Mouse (Mus musculus) hindbrain, embryonic 13.5 days (tissue): ENCODE measurements around the gene Has3. TPM values are rescaled to one million over a fixed set of nuclear protein-coding genes. Genes with fewer than 3 reads are reported as not detected.

Source experiments
- ATAC-seq: fragments of 200-750 bp; cut with Nextera tagmentation; 2 replicates; pipeline ENCODE4 v1.8.0; 2017; ENCODE audit warnings: moderate TSS enrichment; ENCODE audit not compliant: low FRiP score
- H3K27ac ChIP-seq: fragments of 300-500 bp; sonication (generic); 2 replicates; pipeline ENCODE4 v1.5.1; 2015; ENCODE audit warnings: inconsistent platforms, mild to moderate bottlenecking, moderate library complexity
- H3K27me3 ChIP-seq: fragments of 300-500 bp; sonication (generic); 2 replicates; pipeline ENCODE4 v1.6.1; 2015; ENCODE audit warnings: mild to moderate bottlenecking, inconsistent platforms
- H3K36me3 ChIP-seq: fragments of 300-500 bp; sonication (generic); 2 replicates; pipeline ENCODE4 v1.6.1; 2015; ENCODE audit warnings: mild to moderate bottlenecking, inconsistent platforms
- H3K4me1 ChIP-seq: fragments of 300-500 bp; sonication (generic); replicated peaks from 2 replicates; pipeline ENCODE4 v1.6.1; 2015; ENCODE audit warnings: inconsistent platforms
- H3K4me2 ChIP-seq: fragments of 300-500 bp; sonication (generic); 2 replicates; pipeline ENCODE4 v1.6.1; 2015; ENCODE audit warnings: inconsistent platforms, mild to moderate bottlenecking, moderate library complexity
- H3K4me3 ChIP-seq: fragments of 300-500 bp; sonication (generic); 2 replicates; pipeline ENCODE4 v1.5.1; 2015; ENCODE audit warnings: mild to moderate bottlenecking, inconsistent platforms
- H3K9ac ChIP-seq: fragments of 300-500 bp; sonication (generic); 2 replicates; pipeline ENCODE4 v1.6.1; 2015; ENCODE audit warnings: mild to moderate bottlenecking, inconsistent platforms
- H3K9me3 ChIP-seq: fragments of 300-500 bp; sonication (generic); 2 replicates; pipeline ENCODE4 v1.6.1; 2016; ENCODE audit warnings: inconsistent platforms
- WGBS: fragments of 180-500 bp; shearing (Covaris S2); methylation state at CpG from one replicate; pipeline ENCODE4 v1.1.7; 2015; 5-methylcytosine and 5-hydroxymethylcytosine counted together
- polyA plus RNA-seq: library from polyadenylated mRNA; unstranded; fragments of >200 nt; fragmentation: Nextera tagmentation; extraction: Ambion mirVana; gene quantifications from 2 replicates; pipeline ENCODE4 v1.2.1, GENCODE M21; 2015

Has3 gene
- polyA plus RNA-seq: 0.53 and 0.88 TPM in 2 replicates

GRCm38 (mm10) chr8:106870051-106870450 is at the start of gene Has3:
Gene Has3 (plus strand): TSS chr8:106870242.
- Histone ChIP-seq H3K9ac (peak within 1 kb of the TSS; percentile 83), H3K36me3 (peaks cover 12% of the 10 kb centered on the region), H3K9me3 (no peaks in the 10 kb centered on the region), H3K4me1 (peaks cover 35% of the 10 kb centered on the region), H3K4me2 (peak within 1 kb of the TSS; percentile 96), H3K4me3 (peak within 1 kb of the TSS; percentile 68), H3K27ac (peak within 1 kb of the TSS; percentile 71), H3K27me3 (peaks cover 64% of the 10 kb centered on the region)
- no peak for ATAC-seq
- WGBS: under 1% methylated on average over 18 of the region's 18 CpGs

GRCm38 (mm10) chr8:106820553-106821515 is 49.2 kb upstream of the Has3 start:
- H3K4me3 ChIP-seq: no peak overlapping the region
- H3K4me2 ChIP-seq: no peak overlapping the region
- no peak for ATAC-seq
- H3K9ac ChIP-seq: no peak overlapping the region
- H3K9me3 ChIP-seq: no peaks in the 10 kb centered on the region
- no peak overlapping the region for H3K27ac ChIP-seq
- H3K27me3 ChIP-seq: no peaks in the 10 kb centered on the region
- H3K36me3 ChIP-seq: no peaks in the 10 kb centered on the region; the same call in 1 of the 2 replicates
- peaks cover 19% of the 10 kb centered on the region for H3K4me1 ChIP-seq
- WGBS: 85% methylated on average over 14 of the region's 14 CpGs

DNA sequence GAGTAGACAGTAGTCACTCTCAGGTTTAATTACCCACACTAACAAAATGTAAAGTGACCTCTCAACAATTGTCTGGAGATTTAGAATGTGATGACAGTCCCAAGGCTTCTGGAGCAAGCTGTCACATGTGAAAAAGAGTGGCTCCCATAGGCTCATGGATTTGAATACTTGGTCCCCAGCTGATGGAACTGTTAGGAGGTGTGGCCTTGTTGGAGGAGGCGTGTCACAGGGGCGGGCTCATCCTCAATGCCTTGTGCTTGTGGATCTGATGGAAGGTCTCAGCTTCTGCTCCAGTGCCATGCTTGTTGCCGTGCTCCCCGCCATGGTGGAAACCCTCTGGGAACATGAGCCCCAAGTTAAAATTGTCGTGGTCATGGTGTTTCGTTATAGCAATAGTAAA is 41.1 kb upstream of the Has3 start:
- Histone ChIP-seq H3K4me3 (no peak overlapping the region), H3K9ac (no peak overlapping the region), H3K27ac (no peak overlapping the region), H3K4me2 (no peak overlapping the region), H3K4me1 (no peaks in the 10 kb centered on the region), H3K9me3 (no peaks in the 10 kb centered on the region), H3K27me3 (no peaks in the 10 kb centered on the region), H3K36me3 (no peaks in the 10 kb centered on the region)
- 89% methylated on average over 6 of the region's 6 CpGs for WGBS
- no peak for ATAC-seq

GRCm38 (mm10) chr8:106829526-106830045 is 40.5 kb upstream of the Has3 start:
- H3K4me3 ChIP-seq: no peak overlapping the region
- no peaks in the 10 kb centered on the region for H3K36me3 ChIP-seq
- 84% methylated on average over 5 of the region's 5 CpGs for WGBS
- H3K4me2 ChIP-seq: no peak overlapping the region
- ATAC-seq: no peak
- H3K4me1 ChIP-seq: no peaks in the 10 kb centered on the region
- H3K9me3 ChIP-seq: no peaks in the 10 kb centered on the region
- no peak overlapping the region for H3K27ac ChIP-seq
- H3K9ac ChIP-seq: no peak overlapping the region
- H3K27me3 ChIP-seq: no peaks in the 10 kb centered on the region

DNA sequence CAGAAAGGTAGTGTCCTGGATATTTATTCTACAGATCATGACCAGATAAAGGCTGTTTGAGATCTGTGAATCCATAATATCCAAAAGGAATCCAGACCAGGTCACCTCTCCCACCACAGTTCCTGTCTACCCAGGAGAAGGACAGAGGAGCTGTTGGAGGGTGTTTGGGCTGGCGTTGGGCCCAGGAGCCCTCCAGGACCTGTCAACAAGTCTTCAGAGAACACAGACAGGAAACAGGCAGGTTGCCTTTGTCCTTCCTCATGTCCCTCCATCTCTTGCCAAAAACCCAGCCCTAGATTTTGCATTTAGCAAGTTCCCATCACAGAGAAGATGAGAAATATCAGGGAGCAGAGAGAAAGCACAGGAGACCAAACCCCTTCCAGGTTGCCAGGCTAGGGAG is 35.1 kb upstream of the Has3 start:
- Histone ChIP-seq H3K9me3 (no peaks in the 10 kb centered on the region), H3K4me1 (peaks cover 13% of the 10 kb centered on the region), H3K4me3 (no peak overlapping the region), H3K27ac (no peak overlapping the region), H3K4me2 (no peak overlapping the region), H3K27me3 (no peaks in the 10 kb centered on the region), H3K36me3 (no peaks in the 10 kb centered on the region), H3K9ac (no peak overlapping the region)
- ATAC-seq: no peak
- WGBS: 71% methylated on average over 1 of the region's 1 CpGs

DNA sequence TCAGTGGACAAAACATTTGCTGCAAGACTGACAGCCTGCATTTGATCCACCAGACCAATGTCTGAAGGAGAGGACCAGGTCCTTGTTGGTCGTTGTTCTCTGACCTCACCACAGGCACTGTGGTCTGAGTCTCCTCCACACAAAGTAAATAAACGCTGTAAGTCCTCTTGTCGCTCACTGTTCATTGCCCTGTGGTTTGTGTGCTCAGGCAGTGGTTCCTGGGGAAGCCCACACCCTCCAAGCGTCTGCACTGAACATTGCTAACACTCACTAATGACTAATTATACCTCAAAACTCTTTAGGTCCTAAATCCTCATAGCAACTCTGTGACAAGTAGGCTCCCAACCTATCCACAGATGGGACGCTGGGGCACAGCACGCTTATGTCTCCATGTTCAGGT is 33.5 kb upstream of the Has3 start:
- peaks cover 18% of the 10 kb centered on the region for H3K4me1 ChIP-seq
- 90% methylated on average over 6 of the region's 6 CpGs for WGBS
- no peaks in the 10 kb centered on the region for H3K9me3 ChIP-seq
- no peak overlapping the region for H3K9ac ChIP-seq
- H3K4me2 ChIP-seq: no peak overlapping the region
- no peaks in the 10 kb centered on the region for H3K27me3 ChIP-seq
- no peak overlapping the region for H3K27ac ChIP-seq
- H3K4me3 ChIP-seq: no peak overlapping the region
- no peaks in the 10 kb centered on the region for H3K36me3 ChIP-seq
- no peak for ATAC-seq

DNA sequence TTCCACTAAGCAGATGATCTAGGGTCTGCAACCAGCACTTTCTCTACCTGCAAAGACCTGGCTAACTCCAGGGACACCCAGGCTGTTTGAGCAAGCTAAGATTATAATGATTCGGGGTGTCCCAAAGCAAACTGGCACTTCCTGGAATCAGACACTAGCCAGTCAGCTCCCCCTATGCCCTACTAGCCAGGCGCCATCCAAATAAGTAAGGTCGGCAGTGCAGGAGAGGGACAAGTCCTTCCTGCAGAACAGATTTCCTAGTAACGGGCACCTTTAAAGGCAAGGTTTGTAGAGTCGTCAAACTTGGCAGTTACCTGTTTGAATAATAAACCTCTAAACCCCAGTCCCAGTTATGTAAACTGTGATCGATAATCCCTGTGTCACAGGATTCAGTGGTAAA is 31.2 kb upstream of the Has3 start:
- Histone ChIP-seq H3K4me3 (no peak overlapping the region), H3K9me3 (no peaks in the 10 kb centered on the region), H3K27ac (peak overlapping the region; percentile 81), H3K36me3 (peaks cover 3% of the 10 kb centered on the region), H3K27me3 (no peaks in the 10 kb centered on the region), H3K4me1 (peaks cover 18% of the 10 kb centered on the region), H3K9ac (0 out of 2 replicates have a peak overlapping the region, but pooled peaks have one; percentile 58), H3K4me2 (no peak overlapping the region)
- WGBS: 79% methylated on average over 6 of the region's 6 CpGs
- ATAC-seq: no peak

- H3K36me3 ChIP-seq: peaks cover 4% of the 10 kb centered on the region
- ATAC-seq: no peak
- WGBS: 43% methylated on average over 11 of the region's 11 CpGs
- H3K4me1 ChIP-seq: peaks cover 18% of the 10 kb centered on the region
- peak overlapping the region; percentile 58; the same call in 1 of the 2 replicates for H3K9ac ChIP-seq
- H3K27me3 ChIP-seq: no peaks in the 10 kb centered on the region
- no peak overlapping the region for H3K4me3 ChIP-seq
- no peaks in the 10 kb centered on the region for H3K9me3 ChIP-seq
- no peak overlapping the region for H3K4me2 ChIP-seq
- H3K27ac ChIP-seq: peak overlapping the region; percentile 81
These were observed 30.6 kb upstream of the Has3 start for GRCm38 (mm10) chr8:106839209-106840001.

- Histone ChIP-seq H3K27ac (no peak overlapping the region), H3K9ac (no peak overlapping the region), H3K4me3 (no peak overlapping the region), H3K4me2 (no peak overlapping the region), H3K9me3 (no peaks in the 10 kb centered on the region), H3K36me3 (peaks cover 10% of the 10 kb centered on the region), H3K27me3 (no peaks in the 10 kb centered on the region), H3K4me1 (peaks cover 7% of the 10 kb centered on the region)
- 91% methylated on average over 10 of the region's 10 CpGs for WGBS
- ATAC-seq: no peak
These were observed 20.0 kb upstream of the Has3 start for GRCm38 (mm10) chr8:106850034-106850433.

DNA sequence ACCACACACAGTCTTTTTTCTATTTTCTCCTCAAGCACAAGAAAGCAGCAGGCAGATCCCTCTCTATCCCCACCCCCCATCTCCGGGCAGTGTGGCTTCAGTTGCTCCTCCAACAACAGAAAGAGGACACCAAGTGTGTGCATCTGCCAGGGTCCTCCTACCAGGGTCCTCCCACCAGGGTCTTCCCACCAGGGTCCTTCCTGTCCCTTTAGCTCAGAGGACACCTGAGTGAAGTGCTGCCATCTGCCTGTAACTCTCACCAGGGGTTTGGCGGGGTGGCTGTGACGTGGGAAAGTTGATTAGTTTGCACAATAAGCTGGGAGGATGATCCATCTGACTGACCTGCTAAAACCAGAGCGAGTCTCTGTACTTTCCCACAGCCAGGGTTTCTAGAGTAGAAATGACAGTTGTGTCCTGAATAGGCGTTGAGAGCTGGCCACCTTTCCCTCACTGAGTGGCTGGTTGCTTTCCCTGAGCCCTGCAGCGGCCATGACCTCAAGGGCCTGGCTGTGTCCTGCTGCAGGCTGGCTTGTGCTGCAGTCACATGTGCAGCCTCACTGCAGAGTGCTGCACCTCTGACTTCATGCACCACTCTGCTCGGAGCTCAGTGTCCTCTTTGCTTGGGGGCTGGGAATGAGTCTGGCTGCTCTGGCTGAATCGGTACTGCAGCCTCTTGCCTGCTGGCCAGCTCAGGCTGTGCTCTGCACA is 15.4 kb upstream of the Has3 start:
- no peaks in the 10 kb centered on the region for H3K27me3 ChIP-seq
- H3K4me1 ChIP-seq: peaks cover 9% of the 10 kb centered on the region
- no peak overlapping the region for H3K27ac ChIP-seq
- no peak overlapping the region for H3K4me3 ChIP-seq
- WGBS: 50% methylated on average over 8 of the region's 8 CpGs
- H3K36me3 ChIP-seq: peaks cover 10% of the 10 kb centered on the region
- no peak for ATAC-seq
- peak overlapping the region; percentile 39; the same call in 1 of the 2 replicates for H3K9ac ChIP-seq
- no peak overlapping the region for H3K4me2 ChIP-seq
- H3K9me3 ChIP-seq: no peaks in the 10 kb centered on the region

DNA sequence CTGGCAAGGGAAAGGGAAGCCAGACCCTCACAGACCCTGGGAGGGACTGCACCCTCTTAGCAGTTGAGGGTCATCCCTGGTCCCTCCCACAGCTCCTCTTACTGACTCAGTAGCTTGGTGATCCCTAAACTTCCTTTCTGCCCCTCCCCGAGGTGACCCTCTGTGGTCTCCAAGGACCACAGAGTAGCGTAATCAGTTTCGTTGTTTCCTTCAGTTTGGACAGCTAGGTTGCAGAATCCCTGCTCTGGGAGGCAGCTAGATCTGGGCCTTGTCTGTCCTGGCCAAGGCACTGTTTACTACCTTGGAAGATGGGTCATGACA is 14.8 kb upstream of the Has3 start:
- WGBS: 89% methylated on average over 3 of the region's 3 CpGs
- 0 out of 2 replicates have a peak overlapping the region, but pooled peaks have one; percentile 39 for H3K9ac ChIP-seq
- ATAC-seq: no peak
- H3K27me3 ChIP-seq: no peaks in the 10 kb centered on the region
- no peaks in the 10 kb centered on the region for H3K9me3 ChIP-seq
- H3K27ac ChIP-seq: no peak overlapping the region
- H3K4me1 ChIP-seq: peaks cover 9% of the 10 kb centered on the region
- no peak overlapping the region for H3K4me2 ChIP-seq
- no peak overlapping the region for H3K4me3 ChIP-seq
- peaks cover 8% of the 10 kb centered on the region for H3K36me3 ChIP-seq

DNA sequence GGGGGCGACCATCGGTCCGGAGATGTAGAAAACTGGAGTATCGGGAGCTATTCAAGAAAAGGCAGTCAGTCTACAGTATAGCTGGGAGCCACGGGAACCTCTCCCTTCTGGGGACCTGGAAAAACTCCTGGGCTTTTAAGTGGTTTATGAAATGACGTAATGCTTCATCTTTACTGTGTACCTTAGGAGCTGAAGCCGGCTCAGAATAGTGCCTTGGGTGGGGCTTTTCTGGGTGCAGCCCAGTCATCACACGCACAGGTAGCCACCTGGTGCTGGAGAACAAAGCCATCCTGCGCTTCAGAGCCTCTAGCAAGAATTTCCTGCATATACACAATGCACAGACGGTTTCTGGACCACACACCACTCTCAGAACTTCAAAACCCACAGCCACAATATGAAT is 7.2 kb upstream of the Has3 start:
- 93% methylated on average over 10 of the region's 10 CpGs for WGBS
- Histone ChIP-seq H3K4me1 (no peaks in the 10 kb centered on the region), H3K4me2 (no peak overlapping the region), H3K4me3 (no peak overlapping the region), H3K36me3 (no peaks in the 10 kb centered on the region), H3K9ac (no peak overlapping the region), H3K27ac (no peak overlapping the region), H3K27me3 (peaks cover 8% of the 10 kb centered on the region; the same call in 1 of the 2 replicates), H3K9me3 (no peaks in the 10 kb centered on the region)
- ATAC-seq: no peak
